Mouse (Mus musculus): Measurements from ENCODE around the gene Pak2. TPM values are rescaled to one million over a fixed set of nuclear protein-coding genes. Genes with fewer than 3 reads are reported as not detected.
"Not testable (repeated sequence)": the region's sequence is repeated elsewhere in the genome, so short reads cannot be mapped to it uniquely, and the experiment has no call there.

Pak2 gene
- polyA plus RNA-seq, 1 experiment from 2014 or later: 38.3 TPM

DNA sequence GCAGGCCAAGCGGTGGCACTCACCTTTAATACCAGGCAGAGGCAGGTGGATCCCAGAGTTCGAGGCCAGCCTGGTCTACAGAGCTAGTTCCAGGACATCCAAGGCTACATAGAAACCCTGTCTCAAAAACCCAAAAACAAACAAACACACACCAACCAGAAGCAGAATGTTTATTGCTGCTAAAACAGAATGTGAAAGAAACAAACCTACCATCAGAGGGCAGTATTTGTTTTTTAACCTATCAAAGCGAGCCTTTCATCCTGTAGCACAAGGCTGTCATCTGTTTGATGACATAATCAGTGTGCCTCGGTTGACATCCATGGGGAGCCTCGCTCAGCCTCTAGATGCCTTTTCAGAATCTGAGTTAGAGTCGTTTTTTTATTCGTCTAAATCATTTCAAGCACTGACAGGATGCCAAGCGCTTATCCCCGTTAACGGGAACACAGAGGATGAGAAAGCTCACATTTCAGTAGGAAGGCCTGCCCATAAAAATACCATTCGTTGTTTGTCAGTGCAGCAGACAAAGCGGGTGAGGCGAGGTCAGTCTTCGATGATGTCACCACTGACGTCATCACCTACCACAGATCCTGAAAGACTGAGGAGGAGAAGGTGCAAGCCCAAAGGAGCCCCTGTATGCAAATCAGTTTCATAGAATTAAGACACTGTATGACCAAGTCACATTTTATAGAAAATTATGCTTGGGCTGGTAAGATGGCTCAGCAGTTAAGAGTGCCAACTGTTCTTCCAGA, 32.0 kb upstream of the Pak2 start:
- ATAC-seq: no peak
- H3K4me3 ChIP-seq (replicated peaks): no peak overlapping the region
- 0 out of 2 replicates have a peak, but pooled peaks cover 2% of the 10 kb centered on the region for H3K36me3 ChIP-seq
- no peaks in the 10 kb centered on the region for H3K9me3 ChIP-seq
- WGBS: 69% methylated on average over 15 of the region's 15 CpGs
- H3K4me2 ChIP-seq (replicated peaks): no peak overlapping the region
- H3K27me3 ChIP-seq (replicated peaks): no peaks in the 10 kb centered on the region
- no peak overlapping the region for H3K27ac ChIP-seq
- H3K9ac ChIP-seq: no peak overlapping the region
- no peaks in the 10 kb centered on the region for H3K4me1 ChIP-seq (replicated peaks)

DNA sequence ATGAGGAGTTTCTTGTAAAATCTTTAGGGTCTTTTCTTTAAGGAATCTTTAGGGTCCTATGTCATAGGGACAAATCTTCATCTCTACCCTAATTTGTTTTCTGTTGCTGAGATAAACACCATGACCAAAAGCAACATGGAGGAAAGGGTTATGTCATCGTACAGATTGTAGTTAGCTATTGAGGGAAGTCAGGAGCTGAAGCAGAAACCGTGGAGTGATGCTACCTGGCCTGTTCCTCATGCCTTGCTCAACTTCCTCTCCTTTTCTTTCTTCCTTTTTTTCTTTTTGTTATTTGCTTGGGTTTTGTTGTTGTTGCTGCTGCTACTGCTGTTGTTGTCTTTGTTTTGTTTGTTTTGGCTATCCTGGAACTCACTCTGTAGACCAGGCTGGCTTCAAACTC, 29.4 kb upstream of the Pak2 start:
- Histone ChIP-seq H3K4me1 (replicated peaks) (no peaks in the 10 kb centered on the region), H3K4me2 (replicated peaks) (no peak overlapping the region), H3K27ac (no peak overlapping the region), H3K36me3 (peaks cover 4% of the 10 kb centered on the region; the same call in 1 of the 2 replicates), H3K9ac (no peak overlapping the region), H3K27me3 (replicated peaks) (no peaks in the 10 kb centered on the region), H3K4me3 (replicated peaks) (no peak overlapping the region), H3K9me3 (no peaks in the 10 kb centered on the region)
- WGBS: 88% methylated on average over 2 of the region's 2 CpGs
- no peak for ATAC-seq

DNA sequence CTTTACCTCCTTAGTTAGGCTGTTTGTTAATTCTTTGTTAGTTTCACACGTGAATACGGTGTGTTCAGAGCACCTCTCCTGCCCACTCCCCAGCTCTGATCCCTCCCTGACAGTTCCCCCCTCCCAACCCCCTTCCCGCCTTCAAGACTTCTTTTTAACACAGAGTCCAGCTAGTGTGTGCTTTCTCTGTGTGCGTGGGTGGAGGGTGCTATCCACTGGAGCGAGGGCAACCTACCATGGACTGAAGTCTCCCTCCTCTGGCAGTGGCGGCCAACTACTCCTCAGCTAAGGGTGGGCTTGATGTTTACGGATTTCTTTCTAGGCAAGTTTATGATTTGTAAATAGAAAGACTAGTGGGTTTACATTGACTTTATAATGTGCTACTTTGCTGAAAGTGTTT, 29.0 kb upstream of the Pak2 start:
- WGBS: 79% methylated on average over 7 of the region's 7 CpGs
- ATAC-seq: no peak
- no peak overlapping the region for H3K4me2 ChIP-seq (replicated peaks)
- H3K27ac ChIP-seq: no peak overlapping the region
- no peaks in the 10 kb centered on the region for H3K9me3 ChIP-seq
- peaks cover 6% of the 10 kb centered on the region; the same call in 1 of the 2 replicates for H3K36me3 ChIP-seq
- H3K9ac ChIP-seq: no peak overlapping the region
- H3K4me1 ChIP-seq (replicated peaks): no peaks in the 10 kb centered on the region
- no peak overlapping the region for H3K4me3 ChIP-seq (replicated peaks)
- no peaks in the 10 kb centered on the region for H3K27me3 ChIP-seq (replicated peaks)

DNA sequence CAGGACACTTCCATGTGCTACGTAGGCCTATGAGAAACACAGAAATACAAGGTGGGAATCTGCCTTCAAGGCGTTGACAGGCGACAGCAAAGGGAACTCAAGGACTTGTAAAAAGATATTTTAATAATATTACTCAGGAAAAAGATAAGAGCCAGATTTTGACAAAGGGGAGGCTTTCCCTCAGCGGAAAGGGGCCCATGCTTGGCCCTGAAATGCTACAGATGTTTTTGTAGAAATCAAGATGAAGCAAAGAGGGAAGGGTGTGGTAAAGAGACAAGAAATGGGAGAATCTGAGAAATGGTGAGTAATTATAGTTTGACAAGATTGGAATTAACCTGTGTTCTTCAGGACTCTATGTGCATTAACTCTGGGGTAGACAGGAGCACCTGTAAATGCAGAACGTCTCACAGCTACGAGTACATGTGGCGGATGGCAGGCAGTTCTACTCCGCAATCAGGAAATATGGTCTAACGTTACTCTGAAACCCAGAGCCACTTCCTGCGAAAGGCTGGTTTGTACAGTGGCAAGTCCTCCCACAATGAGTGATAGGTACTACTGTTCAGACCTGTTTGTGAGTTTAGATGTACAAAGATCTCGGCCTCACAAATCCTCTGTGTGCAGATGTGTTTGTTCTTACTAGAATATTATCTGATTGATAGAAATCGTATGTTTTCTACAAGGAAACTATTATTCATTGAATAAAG, 28.4 kb upstream of the Pak2 start:
- H3K4me3 ChIP-seq (replicated peaks): no peak overlapping the region
- H3K9ac ChIP-seq: no peak overlapping the region
- H3K4me2 ChIP-seq (replicated peaks): no peak overlapping the region
- no peaks in the 10 kb centered on the region for H3K9me3 ChIP-seq
- H3K36me3 ChIP-seq: peaks cover 8% of the 10 kb centered on the region
- no peak for ATAC-seq
- H3K27me3 ChIP-seq (replicated peaks): no peaks in the 10 kb centered on the region
- 90% methylated on average over 12 of the region's 12 CpGs for WGBS
- H3K4me1 ChIP-seq (replicated peaks): no peaks in the 10 kb centered on the region
- H3K27ac ChIP-seq: no peak overlapping the region

DNA sequence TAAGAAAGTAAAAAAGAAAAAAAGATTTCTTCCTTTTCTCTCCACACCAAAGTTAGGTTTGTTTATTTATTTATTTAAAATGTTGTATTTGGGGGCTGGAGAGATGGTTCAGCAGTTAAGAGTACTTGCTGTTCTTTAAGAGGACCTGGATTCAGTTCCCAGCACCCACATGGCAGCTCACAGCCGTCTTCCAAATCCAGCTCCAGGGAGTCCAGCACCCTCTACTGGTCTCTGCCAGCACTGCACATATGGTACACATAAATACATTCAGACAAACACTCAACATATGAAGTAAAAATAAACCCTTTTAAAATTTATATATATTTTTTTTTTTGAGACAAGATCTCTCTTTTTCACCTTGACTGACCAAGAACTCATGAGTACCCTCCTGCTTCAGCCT, 26.6 kb upstream of the Pak2 start:
- Histone ChIP-seq H3K4me1 (replicated peaks) (no peaks in the 10 kb centered on the region), H3K4me3 (replicated peaks) (no peak overlapping the region), H3K9me3 (no peaks in the 10 kb centered on the region), H3K9ac (no peak overlapping the region), H3K27ac (no peak overlapping the region), H3K27me3 (replicated peaks) (no peaks in the 10 kb centered on the region), H3K4me2 (replicated peaks) (no peak overlapping the region), H3K36me3 (peaks cover 8% of the 10 kb centered on the region)
- 95% methylated on average over 1 of the region's 1 CpGs for WGBS
- no peak for ATAC-seq

DNA sequence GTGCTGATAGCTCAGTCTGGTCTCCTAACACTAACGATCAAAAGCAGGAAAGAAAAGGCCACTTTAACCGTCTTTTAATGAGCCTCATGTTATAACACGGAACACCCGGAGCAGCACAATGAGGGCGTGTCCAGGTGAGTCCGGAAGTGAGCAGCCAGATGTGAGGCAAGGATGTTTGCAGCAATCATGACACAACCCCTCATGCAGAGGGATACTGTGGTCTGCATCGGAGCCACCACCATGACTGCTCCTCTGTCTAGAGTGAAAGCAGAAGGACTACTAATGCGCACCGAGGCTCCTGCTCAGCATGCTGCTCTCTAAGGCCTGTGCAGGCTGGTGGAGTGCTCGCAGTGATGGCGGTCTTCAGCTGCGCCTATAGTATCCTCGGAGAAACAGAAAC, 23.2 kb upstream of the Pak2 start:
- no peak overlapping the region for H3K4me3 ChIP-seq (replicated peaks)
- no peaks in the 10 kb centered on the region for H3K27me3 ChIP-seq (replicated peaks)
- H3K9ac ChIP-seq: no peak overlapping the region
- no peaks in the 10 kb centered on the region for H3K9me3 ChIP-seq
- peaks cover 8% of the 10 kb centered on the region for H3K36me3 ChIP-seq
- H3K4me2 ChIP-seq (replicated peaks): no peak overlapping the region
- H3K4me1 ChIP-seq (replicated peaks): peaks cover 8% of the 10 kb centered on the region; the same call in 1 of the 2 replicates
- WGBS: 87% methylated on average over 13 of the region's 13 CpGs
- ATAC-seq: no peak
- no peak overlapping the region for H3K27ac ChIP-seq

DNA sequence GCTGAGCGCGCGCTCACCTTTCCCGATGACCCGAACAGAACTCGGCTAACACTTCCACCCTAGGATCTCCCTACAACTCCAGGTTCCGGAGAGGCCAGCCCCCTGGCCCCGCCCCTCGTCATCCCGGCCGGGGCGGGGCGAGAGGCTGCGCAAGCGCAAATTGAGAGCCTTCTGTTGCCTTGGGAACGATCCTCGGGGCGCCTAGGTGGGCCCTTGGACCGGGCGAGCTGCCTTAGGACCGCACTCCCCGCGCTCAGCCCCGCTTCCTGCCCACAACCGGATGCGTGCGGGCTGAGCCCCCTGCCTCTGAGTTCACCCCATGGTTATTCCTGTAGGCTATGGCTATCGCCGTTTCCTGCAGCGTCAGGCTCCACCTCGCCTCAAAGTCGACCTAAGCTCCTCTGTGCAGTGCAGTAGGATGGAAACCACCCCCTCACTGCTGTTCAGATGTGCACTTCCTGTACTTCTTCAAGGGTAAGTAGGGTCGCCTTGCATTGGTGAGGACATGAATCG, 20.6 kb upstream of the Pak2 start, which contains the start of the genes Pigx and Cep19:
TSS of gene Pigx (minus strand) at position 103 of the 513 bp plus-strand sequence.
TSS of gene Cep19 (plus strand) at position 163 of the 513 bp plus-strand sequence.
- peak within 1 kb of the TSS; percentile 97 for H3K4me3 ChIP-seq (replicated peaks)
- H3K9ac ChIP-seq: peak within 1 kb of the TSS; percentile 85
- H3K27ac ChIP-seq: peak within 1 kb of the TSS; percentile 88
- peak; percentile 98 for ATAC-seq
- H3K4me2 ChIP-seq (replicated peaks): peak within 1 kb of the TSS; percentile 80
- peaks cover 5% of the 10 kb centered on the region for H3K36me3 ChIP-seq
- peaks cover 8% of the 10 kb centered on the region; the same call in 1 of the 2 replicates for H3K4me1 ChIP-seq (replicated peaks)
- H3K9me3 ChIP-seq: no peaks in the 10 kb centered on the region
- no peaks in the 10 kb centered on the region for H3K27me3 ChIP-seq (replicated peaks)
- WGBS: under 1% methylated on average over 34 of the region's 34 CpGs

DNA sequence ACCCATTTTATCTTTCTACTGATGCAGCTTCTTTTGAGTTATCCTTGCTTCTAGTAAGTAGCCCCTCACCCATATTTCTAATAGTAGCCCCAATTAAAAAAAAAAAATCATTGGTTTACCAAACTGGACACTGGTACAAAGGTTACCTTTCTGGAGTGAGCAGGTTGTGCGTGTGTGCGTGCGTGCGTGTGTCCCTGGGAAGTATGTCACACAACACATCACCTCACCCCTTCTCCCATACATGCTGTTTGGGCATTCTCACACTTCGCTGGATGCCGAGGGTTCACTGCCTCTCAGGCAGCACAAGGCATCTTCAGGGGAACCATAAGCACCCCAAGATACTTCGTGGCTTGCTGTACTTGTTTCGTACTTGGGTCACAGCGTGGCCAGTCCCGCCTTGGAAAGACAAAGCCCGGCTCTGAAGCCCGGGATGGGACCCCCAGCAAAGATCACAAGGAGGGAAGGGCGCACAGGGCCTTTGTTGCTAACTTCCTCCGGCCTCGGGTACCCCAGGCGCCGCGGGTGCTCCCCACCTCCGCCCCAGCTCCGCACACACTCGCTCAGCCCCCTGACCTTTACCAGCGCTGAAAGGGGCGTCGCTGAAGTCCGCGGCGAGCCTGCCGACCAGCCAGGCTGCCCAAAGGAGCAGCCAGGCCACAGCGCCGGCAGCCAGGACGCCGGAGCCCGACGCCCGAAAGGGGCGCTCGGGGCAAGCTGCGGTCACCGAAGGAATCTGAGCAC, 19.9 kb upstream of the Pak2 start:
- Histone ChIP-seq H3K9me3 (no peaks in the 10 kb centered on the region), H3K9ac (peak overlapping the region; percentile 85), H3K4me3 (replicated peaks) (peak overlapping the region; percentile 97), H3K4me2 (replicated peaks) (peak overlapping the region; percentile 80), H3K27ac (peak overlapping the region; percentile 88), H3K27me3 (replicated peaks) (no peaks in the 10 kb centered on the region), H3K4me1 (replicated peaks) (peaks cover 8% of the 10 kb centered on the region; the same call in 1 of the 2 replicates), H3K36me3 (peaks cover 5% of the 10 kb centered on the region)
- under 1% methylated on average over 39 of the region's 39 CpGs for WGBS
- ATAC-seq: peak; percentile 85

DNA sequence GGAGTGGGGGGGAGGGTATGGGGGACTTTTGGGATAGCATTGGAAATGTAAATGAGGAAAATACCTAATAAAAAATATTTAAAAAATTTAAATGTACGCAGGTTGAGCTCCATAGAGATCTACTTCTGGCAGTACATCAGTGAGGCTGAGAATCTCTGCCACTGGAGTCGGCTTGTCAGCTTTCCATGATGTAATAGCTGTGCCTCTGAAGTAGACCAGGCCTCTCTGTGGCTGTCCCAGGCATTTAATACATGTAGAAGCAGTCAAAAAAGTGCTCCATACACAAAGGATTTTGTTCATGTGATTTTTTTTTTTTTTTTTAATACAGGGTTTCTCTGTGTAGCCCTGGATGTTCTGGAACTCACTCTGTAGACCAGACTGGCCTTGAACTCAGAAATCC, 18.6 kb upstream of the Pak2 start:
- H3K36me3 ChIP-seq; H3K4me3 ChIP-seq (replicated peaks); H3K4me2 ChIP-seq (replicated peaks); H3K27me3 ChIP-seq (replicated peaks); H3K9ac ChIP-seq; H3K9me3 ChIP-seq; H3K4me1 ChIP-seq (replicated peaks); ATAC-seq; H3K27ac ChIP-seq: not testable (repeated sequence)
- 77% methylated on average over 2 of the region's 2 CpGs for WGBS

DNA sequence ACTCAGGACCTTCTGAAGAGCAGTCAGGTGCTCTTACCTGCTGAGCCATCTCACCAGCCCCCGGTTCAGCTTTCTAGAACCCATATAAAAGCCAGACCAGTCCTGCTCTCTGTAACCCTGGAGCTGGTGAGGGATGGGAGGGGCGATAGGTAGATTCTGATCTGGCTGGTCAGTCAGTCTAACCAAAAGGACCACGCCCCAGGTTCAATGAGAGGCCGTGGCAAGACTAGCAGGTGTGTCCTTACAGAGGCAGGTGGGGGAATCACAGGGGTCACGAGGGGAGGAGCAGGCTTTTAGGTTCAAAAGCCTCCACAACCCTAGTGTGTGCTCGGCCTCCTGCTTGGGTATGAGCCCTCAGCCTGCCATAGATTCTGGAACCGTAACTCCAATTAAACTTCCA, 12.3 kb upstream of the Pak2 start:
- H3K4me1 ChIP-seq (replicated peaks): no peaks in the 10 kb centered on the region; the same call in 1 of the 2 replicates
- no peaks in the 10 kb centered on the region for H3K9me3 ChIP-seq
- no peak overlapping the region for H3K27ac ChIP-seq
- no peak for ATAC-seq
- no peak overlapping the region for H3K4me2 ChIP-seq (replicated peaks)
- 87% methylated on average over 7 of the region's 7 CpGs for WGBS
- H3K36me3 ChIP-seq: peaks cover 19% of the 10 kb centered on the region
- H3K9ac ChIP-seq: no peak overlapping the region
- no peak overlapping the region for H3K4me3 ChIP-seq (replicated peaks)
- H3K27me3 ChIP-seq (replicated peaks): no peaks in the 10 kb centered on the region

DNA sequence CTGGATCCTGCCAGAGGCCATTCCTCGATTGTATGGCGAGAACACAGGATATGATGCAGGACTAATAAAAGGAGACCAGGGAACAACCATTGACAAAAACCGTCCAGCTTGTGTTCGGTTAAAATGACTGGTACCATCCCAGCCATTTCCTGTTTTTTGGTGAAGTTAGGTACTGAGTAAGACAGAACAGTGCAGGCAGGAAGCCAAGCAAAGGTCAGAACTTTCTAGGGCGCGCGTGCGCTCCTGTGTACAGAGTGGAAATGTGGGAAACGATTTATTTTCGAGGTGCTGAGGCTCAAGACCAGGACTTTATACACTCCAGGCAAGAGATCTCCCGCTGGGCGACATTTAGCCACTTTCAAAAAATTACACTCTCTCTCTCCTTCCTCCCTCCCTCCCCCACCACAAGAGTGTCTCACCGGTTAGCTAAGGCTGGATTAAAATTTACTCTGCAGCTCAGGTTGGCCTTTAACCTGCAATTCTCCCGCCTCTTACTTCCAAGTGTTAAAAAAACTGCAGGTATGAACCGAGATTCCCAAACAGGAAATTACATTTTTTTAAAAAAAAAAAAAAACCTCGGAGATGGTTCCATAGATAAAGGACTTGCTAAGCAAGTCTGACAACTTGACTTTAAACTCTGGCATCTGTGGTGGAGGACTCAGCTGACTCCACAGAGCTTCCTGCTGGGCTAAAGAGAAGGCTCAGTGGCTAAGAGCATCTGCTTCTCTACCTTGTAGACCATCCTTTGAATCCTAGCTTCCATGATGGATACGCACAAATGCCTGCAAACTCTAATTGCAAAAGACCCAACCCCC, 8.7 kb upstream of the Pak2 start:
- no peaks in the 10 kb centered on the region for H3K9me3 ChIP-seq
- H3K27me3 ChIP-seq (replicated peaks): no peaks in the 10 kb centered on the region
- H3K27ac ChIP-seq: peak overlapping the region; percentile 51
- H3K4me3 ChIP-seq (replicated peaks): no peak overlapping the region
- no peaks in the 10 kb centered on the region; the same call in 1 of the 2 replicates for H3K4me1 ChIP-seq (replicated peaks)
- H3K36me3 ChIP-seq: peaks cover 30% of the 10 kb centered on the region
- ATAC-seq: peak; percentile 83
- no peak overlapping the region for H3K9ac ChIP-seq
- WGBS: 55% methylated on average over 17 of the region's 17 CpGs
- H3K4me2 ChIP-seq (replicated peaks): no peak overlapping the region
